Mouse (Mus musculus) liver, postnatal 0 days (tissue): ENCODE measurements at regions not wholly inside any gene's neighbourhood (a gene's known extent, or its start where the extent isn't known, plus 50 kb on each side); places are given as distances from the start of the nearest gene placed in this dataset.

Experiments
- CTCF ChIP-seq: sonication (generic); IDR thresholded peaks from 2 replicates; pipeline ENCODE4 v1.5.1; 2016; ENCODE audit warnings: antibody characterized with exemption, low read depth
- EP300 ChIP-seq: IDR thresholded peaks from 2 replicates; pipeline ENCODE4 v1.6.1; 2016; ENCODE audit warnings: antibody characterized with exemption, low read depth, mild to moderate bottlenecking

DNA sequence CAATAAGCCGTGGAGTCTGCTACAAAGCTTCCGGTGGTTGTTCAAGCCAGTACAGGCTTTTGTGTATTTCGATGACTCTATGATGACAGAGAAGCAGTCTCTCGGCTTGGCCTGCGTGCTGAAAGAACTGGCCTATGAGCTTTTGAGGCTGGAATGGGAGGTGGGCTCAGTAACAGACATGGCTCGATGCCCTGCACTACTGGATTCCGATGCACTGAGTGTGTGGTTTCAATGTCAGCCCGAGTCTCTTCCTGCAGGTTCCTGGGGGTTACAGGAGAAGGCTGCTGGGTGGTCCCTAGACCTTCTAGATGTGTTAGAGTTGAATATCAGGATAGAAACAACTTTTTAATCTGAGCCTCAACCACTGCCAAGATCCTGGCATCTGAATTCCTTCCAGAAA lies 53.2 kb downstream of the Gm815 start:
- no peak for TF ChIP-seq CTCF
- no peak for TF ChIP-seq EP300
